Mouse (Mus musculus): ENCODE measurements at regions not wholly inside any gene's neighbourhood (a gene's known extent, or its start where the extent isn't known, plus 50 kb on each side); places are given as distances from the start of the nearest gene placed in this dataset.

DNA sequence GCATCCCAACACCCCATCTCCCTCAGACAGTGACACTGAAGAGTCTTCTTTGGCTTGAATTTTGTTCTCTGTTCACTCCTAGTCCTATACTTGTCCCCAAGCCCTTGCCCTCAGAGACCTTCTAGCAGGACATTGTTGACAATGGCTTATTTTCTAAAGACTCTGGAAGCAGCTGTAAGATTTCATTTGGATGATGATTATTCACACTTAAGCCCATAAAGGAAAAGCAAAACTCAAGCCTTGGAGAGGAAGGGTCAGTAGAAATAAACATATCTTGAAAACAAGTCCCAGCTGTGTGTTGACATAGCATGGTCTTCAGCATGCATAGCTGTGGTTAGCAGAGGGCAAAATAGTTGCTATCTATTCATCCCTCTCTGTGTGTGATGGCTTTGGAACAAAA, 59.9 kb upstream of the Cdh11 start:
- no peak for DNase-seq

DNA sequence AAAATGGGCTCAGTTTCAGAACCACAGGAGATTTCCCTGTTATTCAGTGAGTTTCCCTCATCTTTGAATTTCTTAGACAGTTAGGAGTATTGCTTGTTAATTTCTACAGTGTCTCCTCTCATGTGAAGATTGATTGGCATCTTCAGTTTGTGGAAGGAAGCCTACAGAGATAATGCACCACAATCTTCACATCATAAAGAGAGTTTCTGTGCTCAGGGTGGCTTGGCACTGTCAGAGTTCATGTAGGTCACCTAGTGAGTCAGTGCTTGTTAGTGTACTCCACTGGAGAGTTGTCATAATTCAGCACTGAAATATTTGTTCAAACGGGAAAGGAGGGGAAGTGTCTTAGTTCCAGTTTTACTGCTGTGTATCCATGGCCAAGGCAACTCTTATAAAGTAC, 74.6 kb upstream of the Cdh11 start:
- DNase-seq = no peak

DNA sequence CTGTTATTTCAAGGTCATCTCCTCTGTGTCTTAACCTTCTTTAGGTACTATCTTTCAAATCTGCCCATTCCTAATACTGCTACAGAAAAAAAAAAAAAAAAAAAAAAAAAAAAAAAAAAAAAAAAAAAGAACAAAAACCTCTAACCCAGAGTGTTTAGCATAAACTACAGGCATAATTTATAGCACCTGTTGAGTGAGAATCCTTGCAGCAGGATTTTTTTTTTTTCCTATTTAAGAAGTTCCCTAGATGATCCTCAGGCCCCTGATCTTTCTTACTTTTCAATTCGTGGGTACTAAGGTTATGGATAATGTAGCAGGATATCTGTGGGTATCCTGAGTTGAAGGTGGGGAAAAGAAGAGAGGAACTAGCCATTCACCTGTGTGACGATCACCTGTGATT, 114.1 kb upstream of the Cdh11 start:
- no peak for DNase-seq

DNA sequence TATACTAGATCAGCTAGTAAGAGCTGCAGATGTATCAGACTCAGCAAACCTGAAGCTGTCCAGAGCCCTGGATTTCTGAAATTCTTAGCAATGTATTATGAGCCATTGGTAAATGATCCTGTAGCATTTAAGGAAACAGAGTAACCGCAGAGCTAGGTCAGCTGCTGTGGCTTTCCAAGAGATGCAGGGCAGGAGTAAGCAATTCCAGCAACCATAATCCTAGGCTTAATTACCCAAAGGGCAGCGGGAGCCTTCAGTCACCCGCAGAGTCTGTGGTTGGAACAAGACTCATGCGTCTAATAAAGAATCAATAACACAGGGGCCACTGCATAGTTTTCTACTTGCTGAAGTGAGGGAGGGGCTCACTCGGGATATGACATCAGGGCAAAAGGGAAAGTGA, 115.2 kb upstream of the Cdh11 start:
- DNase-seq = no peak

DNA sequence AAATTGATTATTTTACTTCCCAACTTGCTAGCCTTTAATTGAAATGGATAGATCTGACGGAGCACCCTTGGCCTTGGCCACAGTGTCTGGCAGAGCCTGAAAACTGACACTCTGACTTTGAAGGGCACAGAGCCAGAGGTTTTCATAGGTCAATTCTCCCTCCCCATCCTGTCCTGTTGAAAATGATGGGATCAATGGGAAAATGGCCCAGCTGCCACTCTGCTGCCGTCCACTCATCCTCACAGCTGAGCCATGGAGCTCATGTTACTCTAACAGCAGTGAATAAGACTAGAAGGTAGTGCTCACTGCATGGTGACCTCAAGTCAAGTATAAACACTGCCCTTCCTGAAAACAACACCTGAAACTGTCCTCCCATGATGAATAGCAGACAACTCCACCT, 122.0 kb upstream of the Cdh11 start:
- DNase-seq = no peak

DNA sequence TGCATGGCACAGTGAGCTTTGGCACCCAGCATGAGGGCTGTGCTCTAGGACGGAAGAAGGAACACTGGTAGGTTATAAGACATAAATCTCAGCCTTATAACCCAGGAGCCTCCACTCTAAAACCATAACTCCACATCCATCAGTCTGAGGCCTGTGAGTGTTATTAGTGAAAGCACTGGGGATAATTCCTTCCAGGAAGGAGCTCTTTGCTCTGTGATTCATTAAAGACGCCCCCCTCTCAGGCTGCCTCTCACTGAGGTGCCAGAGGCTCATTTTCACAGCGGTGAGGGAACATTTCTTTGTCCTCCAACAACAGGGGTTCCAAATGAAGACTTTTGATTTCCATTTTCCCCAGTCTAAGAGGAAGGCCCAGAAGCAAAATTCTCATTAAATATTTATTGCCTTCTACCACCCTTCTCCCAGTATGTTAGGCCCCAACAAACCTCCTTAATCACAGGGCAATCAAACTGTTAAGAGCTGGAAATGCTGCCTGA, 145.9 kb upstream of the Cdh11 start:
- DNase-seq = no peak

DNA sequence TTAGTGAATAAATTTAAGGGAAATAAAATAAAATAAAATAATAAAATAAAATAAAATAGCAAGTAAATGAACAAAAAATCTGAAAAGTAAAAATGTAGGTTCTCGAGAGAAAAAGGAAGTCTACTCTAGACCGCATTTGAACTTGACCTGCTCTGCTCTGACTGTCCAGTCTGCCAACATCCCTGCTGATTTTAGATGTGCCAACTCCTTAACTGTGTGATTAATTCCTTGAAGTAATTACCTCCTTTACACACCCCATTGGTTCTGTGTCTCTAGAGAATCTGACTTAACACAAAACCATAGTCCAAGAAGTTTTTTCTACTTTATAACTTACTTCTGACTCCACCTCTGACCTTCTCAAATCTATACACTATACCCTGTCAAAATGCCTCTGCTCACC, 153.3 kb upstream of the Cdh11 start:
- DNase-seq = no peak

DNA sequence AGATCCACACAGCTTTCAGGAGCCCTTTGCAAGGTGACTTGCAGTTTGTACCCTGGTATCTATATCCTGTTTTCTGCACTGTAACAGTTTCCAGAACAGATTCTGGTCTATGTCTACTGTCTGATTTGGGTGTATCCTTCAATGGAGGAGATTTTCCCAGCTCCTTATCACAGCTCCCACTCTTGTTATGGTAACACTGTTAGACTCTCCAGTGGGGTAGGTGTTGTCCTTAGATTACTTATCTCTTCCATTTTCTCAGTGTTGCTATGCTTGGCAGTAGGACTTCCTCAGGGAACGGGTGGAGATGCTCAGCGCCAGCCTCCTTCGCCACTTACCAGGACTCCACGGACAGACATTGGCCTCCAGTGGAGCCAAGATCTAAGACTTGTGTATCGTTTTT, 160.1 kb upstream of the Cdh11 start:
- DNase-seq = no peak

DNA sequence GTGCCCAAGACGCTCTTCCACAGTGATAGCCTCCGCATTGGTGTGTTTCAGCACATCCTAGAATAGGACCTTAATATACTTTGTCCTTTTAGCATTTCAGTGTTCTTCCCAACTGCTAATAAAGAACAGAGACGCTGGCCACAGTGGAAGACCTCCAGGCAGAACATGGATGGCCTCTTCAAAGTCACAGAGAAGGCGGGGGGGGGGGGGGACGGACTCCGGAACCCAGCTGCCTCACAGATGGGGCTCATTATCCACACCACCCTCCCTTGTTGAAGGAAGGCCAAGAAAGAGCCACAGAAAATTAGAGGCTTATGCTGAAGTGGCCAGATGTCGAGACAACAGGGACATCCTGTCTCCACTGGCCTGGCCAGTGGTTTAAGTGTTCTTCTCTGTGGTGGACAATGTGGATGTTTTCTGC, 192.7 kb upstream of the Cdh11 start:
- DNase-seq = no peak

DNA sequence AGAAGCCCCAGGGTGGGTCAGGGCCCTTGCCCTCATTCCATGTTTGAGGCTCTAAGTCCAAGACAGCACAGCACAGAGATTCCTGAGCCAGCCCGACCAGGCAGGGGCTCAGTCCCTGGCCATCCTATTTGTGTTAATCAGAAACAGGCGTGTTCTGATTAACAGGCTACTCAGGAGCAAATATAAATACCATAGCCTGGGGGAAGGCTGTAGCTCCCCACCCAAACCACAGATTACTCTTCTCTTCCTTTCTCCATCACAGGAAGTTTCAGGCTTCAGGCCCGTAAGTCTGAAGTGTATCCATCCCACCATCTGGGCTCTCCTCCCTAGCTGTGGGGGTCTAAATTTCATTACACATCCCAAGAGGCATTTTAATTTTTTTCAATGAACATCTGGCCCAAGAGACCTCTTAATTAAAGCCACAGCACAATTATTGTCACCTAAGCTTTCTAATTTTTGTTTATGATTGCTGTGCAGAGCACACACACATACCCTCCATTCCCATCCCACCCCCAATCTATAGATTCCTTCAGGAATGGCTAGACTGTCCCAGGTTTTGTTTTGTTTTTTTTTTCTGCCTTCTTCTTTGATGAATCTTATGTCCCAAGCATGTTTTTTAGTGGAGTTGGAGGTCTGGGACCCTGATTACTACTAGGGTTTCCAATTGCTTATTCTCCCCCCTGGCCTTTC, 197.9 kb upstream of the Cdh11 start:
- no peak for DNase-seq

DNA sequence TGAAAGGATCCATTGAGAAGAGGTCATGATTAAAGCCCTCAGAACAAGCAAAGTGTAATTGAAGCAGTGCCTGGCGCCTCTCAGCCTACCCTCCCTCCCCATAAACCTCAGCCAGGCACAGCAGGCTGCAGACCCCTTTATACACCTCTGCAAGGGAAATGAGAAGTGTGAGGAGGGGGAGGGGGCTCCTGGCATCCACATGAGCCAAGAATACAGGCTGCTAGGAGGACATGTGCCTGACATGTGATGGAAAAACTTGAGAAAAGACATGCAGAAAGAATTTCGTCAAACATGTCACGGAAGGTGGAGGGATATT, 198.4 kb upstream of the Cdh11 start:
- DNase-seq = no peak

DNA sequence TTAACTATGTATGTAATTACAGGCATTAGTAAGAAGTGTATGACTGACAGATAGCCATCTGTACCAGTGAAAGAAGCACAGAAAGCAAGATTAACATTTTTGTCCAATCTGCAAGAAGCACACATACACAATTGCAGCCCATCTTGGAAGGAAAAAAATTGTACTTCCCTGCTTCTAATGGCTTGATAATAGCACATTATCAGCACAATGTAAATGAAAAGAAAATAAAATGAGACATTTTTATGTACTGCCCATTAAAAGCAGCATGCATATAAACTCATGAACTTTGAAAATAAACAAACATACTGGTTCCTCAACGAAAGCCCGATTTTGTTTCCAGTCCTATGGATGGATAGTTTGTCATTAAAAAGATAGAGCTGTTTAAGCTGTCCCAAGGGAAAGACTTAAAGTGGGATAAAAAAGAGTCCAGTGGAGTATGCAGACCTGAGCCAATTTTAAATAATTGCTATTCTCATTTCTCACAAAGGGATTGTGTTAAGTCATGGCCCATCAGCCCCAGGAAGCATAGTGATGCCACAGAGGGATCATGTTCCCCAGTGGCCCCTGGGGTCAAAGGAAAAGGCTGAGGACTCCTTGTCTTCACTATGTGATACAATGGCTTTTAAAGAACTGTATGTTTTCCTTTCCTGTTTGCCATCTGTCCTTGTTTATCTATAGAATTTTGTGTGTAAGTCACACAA, 222.0 kb upstream of the Cdh11 start:
- no peak for DNase-seq

DNA sequence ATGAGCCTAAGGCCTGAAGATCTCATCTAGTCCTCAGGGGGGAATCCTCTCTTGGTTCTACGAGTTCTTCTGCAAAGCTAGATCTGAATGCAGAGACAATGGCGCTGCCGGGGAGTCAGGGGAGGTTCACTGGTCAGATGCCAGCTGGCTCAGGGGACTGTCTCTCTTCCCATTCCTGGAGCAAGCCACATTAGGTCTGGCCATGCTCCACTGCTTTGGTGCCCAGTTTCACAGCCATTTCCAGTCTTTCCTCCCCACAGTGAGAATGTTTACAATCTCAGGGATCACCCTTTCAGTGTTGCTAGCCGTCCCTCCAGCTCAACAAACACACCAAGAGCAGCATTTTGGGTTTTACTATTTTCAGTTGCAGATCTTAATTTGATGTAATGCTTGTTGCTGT, 233.7 kb upstream of the Cdh11 start:
- no peak for DNase-seq

DNA sequence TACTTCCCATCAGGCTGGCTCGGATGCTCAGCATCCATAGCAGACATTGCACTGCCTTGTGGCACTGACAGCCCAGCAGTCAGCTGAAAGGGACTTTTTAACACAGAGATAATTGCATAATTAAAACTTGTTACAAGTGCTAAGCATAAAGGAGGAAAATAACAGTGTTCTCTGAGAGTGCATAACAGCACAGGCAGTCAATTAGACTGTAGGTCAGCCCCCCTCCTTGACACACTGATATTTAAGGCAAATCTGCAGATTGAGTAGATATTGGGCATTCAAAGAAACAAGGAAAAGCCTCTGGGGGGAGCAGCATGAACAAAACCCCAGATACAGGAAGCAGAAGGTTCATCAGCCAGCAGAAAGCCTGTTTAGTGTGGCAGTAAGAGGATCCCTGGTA, 237.8 kb upstream of the Cdh11 start:
- DNase-seq = no peak

DNA sequence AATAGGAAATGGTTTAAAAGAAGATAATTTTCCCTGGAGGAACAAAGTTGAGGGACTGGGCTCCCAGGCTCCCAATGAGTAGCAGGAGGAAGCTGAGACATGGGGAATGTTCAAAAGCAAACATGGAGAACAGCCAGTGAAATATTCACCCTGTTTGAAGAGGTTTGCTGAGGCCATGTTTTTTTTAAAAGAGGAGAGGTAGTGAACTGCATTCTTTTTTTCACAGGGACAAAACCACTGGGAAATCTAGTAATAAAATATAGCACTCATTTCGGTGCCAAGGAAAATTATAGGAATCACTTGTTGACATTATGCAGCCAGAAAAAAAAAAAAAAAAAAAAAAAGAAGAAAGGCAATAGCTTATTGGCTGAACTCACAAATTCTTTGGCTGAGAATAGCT, 246.3 kb upstream of the Cdh11 start:
- no peak for DNase-seq

DNA sequence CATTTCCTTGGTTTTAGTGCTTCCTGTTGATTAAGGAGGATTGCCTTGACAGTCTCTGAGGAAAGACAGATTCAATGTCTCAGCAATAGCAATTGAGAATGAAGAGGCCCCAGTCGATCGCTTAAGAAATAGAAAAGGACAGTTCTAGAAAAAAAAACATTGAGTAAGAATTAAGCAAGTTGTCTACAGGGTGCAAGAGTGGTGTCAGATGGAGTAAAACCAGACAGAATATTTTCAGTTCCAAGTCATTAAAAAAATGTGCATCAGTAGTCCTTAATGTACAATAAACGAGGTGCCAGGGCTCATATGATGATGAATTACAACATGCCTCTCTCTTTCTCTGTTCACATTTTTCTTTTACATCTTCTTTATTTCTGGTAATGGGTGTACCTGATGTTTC, 248.5 kb upstream of the Cdh11 start:
- no peak for DNase-seq

DNA sequence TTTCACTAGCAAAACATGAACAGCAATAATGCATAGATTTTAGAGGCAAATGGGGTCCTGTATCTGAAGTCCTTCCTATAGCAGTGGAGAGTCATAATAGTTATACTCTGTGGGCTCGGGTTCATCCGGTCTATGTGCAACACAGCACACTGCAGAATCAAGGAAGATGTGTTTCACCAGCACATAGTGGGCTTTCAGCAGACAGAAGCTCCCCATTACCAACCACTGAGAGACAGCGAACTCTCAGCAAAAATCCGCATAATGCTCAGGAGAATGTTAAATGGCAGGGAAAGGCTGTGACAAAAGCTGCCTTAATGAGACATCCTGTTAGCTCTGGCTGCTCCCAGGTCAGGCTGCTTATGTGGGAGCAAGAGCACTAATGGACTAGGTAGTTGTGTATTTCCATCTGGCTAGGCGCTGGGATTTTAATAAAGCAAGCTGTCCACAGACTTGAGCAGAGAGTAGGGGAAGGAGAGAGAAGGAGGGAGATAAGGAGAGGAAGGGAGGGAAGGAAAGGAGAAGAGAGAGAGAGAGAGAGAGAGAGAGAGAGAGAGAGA, 286.7 kb upstream of the Cdh11 start:
- no peak for DNase-seq

DNA sequence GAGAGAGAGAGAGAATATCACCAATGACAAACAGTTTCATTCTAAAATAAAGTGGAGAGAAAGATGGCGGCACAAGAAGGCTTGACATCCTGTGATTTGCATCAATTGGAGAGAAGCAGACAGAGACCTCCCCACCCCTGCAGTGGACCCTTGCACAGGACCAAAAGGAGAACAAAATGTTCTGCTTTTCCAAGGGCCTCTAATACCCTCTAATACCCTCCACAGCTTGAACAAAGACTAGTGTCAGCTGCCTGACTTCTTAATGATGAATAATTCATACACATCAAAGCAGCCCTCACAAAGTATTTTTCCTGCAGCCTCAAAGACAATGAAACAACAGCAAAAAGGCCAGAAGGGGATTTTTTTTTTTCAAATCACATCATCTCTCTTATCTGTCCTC, 287.2 kb upstream of the Cdh11 start:
- DNase-seq = no peak

DNA sequence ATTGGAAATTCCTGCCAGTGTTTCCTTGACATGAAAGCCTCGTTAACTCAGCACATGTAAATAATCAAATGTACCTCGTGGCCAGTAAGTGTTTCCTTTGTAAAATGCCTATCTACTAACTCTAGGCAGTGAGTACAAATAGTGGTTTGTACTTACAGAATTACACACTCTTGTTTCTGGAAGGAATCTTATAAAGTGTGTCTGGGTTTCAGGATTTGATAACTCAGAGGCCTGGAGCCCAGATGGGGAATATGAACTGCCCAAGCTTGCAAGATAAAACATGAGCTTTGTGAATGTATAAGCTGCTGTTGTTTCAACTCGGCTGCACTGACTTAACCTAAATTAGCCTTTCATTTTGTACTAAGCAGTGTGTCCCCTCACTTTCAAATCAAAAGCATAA, 293.1 kb upstream of the Cdh11 start:
- no peak for DNase-seq

DNA sequence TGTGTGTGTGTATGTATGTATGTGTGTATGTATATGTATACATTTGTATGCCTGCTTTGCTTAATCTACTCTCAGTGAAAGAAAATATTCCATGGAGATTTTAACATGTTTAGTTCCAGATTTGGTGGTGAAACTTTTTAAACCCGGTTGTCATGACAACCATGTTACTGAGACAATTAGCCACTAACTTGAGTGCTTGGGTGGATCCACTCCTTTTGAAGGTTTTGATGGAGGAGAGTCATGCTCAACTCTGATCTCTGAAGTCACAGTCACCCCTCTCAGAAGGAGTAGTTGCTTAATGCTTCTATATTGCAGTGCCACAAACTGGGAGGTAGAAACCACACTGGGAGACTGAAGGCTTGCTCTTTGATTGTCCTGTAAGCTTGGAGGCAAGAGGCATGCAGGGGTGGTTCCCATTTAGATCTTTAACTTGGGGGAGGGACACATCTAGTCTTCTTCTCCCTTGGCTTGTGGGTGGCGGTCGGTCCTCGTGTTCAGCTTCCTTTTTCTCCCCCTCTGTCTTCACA, 301.6 kb upstream of the Cdh11 start:
- DNase-seq = no peak

DNA sequence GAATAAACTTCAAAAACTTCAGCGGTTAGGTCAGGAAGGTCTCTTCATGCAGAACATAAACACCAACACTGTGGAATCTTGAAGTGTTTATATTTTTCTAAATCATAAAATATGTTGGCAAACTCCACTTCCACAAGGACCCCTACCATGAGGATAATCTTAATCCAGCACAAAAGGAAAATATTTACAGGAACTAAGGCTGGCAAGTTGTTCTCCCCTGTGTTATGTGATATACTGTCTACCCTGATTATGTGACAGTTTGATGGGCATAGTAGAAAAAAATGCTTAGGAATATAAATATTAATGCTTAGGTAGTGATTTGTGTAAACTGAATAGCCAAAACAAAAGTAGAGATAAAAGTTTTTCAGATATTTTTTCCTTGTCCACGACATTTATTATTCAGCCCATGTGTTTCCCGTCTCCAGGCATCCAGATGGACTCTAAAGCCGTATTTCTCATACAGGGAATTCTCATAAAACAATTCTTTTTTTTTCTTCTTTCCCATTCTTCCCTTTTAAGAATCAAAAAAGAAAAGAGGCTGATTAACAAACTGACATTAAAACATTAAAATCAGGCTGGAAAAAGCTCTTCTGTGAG, 311.2 kb upstream of the Cdh11 start:
- DNase-seq = no peak

DNA sequence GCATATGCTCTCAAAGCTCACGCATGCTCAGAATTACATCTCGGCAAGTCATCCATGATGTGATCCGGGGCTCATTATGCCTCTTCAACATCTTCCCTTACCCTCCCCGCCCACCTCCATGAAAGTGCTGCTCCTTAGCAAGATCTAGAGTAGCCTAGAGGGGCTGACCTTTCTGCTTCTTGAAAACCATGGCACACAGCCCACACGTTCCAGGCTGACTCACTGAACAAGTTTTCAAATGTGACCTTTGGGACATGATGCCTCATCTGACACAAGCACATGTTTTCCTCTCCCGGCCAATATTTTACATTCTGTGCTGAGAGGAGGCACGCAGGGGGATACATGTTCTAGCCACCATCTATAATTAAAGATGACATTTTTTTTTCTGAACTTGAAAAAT, 340.1 kb upstream of the Cdh11 start:
- DNase-seq = no peak

DNA sequence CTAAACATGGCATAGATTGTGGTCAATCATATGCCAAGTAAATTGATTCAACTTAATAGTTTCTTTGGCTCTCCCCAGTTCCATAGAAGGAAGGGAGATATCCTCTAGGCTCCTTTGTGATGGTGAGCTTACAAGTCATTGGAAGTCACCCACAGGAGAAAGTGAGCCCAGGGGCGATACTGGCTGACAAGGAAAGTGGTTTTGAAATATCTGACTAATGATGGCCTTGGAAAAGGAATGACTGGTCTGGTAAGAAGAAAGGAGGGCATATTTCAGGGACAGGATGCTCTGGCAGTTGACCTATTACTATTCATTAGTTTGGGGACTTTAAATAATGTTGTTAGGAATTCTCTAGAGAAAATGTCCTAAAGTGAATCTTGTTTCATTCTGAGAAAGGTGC, 352.7 kb upstream of the Cdh11 start:
- no peak for DNase-seq

DNA sequence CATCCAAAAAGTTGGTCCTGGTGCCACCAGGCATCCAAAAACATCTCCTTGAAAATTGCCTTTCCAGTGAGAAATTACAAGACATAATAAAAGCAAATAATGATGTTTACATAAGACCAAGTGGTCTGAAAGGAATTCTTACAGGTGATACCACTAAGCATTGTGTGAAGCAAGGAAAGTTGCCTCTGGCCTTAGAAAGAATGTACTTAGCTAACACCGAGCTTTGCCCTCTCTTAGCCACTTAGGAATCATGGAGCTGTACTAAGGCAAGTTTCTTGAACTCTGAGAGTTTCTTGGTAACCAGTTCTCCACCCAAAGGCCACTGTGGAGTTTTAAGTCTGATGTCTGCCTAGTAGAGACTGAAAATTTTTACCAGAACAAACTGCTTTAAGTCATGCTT, 359.4 kb upstream of the Cdh11 start:
- no peak for DNase-seq

Measured in cerebellum, adult 9-10 months (tissue).